Mouse (Mus musculus): ENCODE results near the gene Gpr65. TPM values are rescaled to one million over a fixed set of nuclear protein-coding genes. Genes with fewer than 3 reads are reported as not detected.

Gene Gpr65
- total and polyA plus RNA-seq, 3 experiments, result not detected

DNA sequence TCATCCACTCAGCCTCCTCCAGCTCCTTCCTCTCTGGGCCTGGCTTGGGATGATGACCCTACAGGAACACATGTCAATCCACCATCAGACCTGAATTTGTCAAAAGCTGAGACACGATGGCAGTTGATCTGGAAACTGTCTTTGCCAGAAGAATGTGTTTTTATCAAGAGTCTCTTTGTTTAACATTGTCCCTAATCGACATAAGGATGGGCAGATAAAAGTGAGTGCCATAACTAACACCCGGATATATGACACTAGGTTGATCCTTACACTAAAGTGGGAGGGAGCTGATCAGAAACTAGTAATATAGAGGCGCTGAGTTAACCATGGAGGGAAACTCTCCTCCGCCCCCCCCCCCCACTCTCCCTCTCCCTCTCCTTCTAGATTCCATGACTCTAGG is 33.5 kb downstream of the Gpr65 start:
- H3K9ac ChIP-seq (ENCODE audit: control insufficient read depth, low read depth, low read length, poor library complexity, severe bottlenecking), result no peak overlapping the region
- H3K79me2 ChIP-seq (ENCODE audit: control insufficient read depth, insufficient read depth, low read length, poor library complexity), result no peaks in the 10 kb centered on the region
- H3K27me3 ChIP-seq (ENCODE audit: control insufficient read depth in 1 of 2, insufficient read depth in 2 of 2, low read length in 2 of 2), result no peaks in the 10 kb centered on the region
- no peaks in the 10 kb centered on the region for H3K36me3 ChIP-seq (ENCODE audit: control insufficient read depth in 1 of 2, insufficient read depth in 2 of 2, low read length in 2 of 2)
- no peak overlapping the region for H3K27ac ChIP-seq (ENCODE audit: control insufficient read depth, low read depth, low read length)
- DNase-seq (ENCODE audit: low read depth, low spot score), result no peak
- H3K4me1 ChIP-seq (ENCODE audit: control insufficient read depth in 1 of 2, insufficient read depth in 2 of 2, low read length in 2 of 2), result no peaks in the 10 kb centered on the region
- TF ChIP-seq MYB (IDR thresholded peaks at IDR 0.05; ENCODE audit: low read depth, low read length) (no peak), E2F4 (IDR thresholded peaks at IDR 0.05; ENCODE audit: borderline replicate concordance, low read depth, low read length) (no peak), RAD21 (IDR thresholded peaks at IDR 0.05; ENCODE audit: low read depth, low read length) (no peak), ZC3H11A (IDR thresholded peaks at IDR 0.05; ENCODE audit: low read depth, low read length) (no peak), JUND (IDR thresholded peaks at IDR 0.05; ENCODE audit: low read depth, low read length) (no peak), TAL1 (IDR thresholded peaks at IDR 0.05; ENCODE audit: low read length) (no peak), ELF1 (IDR thresholded peaks at IDR 0.05; ENCODE audit: low read depth, low read length) (no peak), SIN3A (IDR thresholded peaks at IDR 0.05; ENCODE audit: low read length) (no peak), ETS1 (IDR thresholded peaks at IDR 0.05; ENCODE audit: low read depth, low read length) (no peak), POLR2AphosphoS5 (IDR thresholded peaks at IDR 0.05; ENCODE audit: borderline replicate concordance, low read depth, low read length) (no peak), ZNF384 (IDR thresholded peaks at IDR 0.05; ENCODE audit: low read depth, low read length) (no peak), MAZ (IDR thresholded peaks at IDR 0.05; ENCODE audit: low read depth, low read length) (no peak), USF1 (IDR thresholded peaks at IDR 0.05; ENCODE audit: low read depth, low read length) (no peak)
- no peaks in the 10 kb centered on the region for H3K9me3 ChIP-seq (replicated peaks; ENCODE audit: insufficient read depth, low read length)
- H3K4me3 ChIP-seq (ENCODE audit: control insufficient read depth in 1 of 2, insufficient read depth in 1 of 2, low read depth in 2 of 2, low read length in 2 of 2), result no peak overlapping the region

DNA sequence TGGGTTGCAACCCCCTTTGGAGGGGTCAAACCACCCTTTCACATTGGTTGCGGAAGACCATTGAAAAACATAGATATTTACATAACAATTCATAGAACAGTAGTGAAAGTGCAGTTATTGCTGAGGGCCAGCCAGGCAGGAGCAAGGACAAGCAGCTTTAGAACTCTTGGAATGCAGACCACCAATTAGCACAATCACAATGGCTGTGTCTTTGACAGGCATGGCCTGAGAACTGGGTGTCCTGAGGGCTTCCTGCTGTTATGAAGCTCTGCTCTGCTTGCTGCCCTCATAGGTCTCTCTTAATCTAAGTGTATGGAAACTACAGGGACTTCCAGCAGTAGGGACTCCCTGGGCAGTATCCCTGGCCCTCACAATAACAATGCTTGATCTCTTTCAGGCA is 34.6 kb downstream of the Gpr65 start:
- TF ChIP-seq POLR2AphosphoS5 (IDR thresholded peaks at IDR 0.05; ENCODE audit: borderline replicate concordance, low read depth, low read length) (no peak), NELFE (IDR thresholded peaks at IDR 0.05; ENCODE audit: low read depth, low read length) (no peak), MYB (IDR thresholded peaks at IDR 0.05; ENCODE audit: low read depth, low read length) (no peak), NRF1 (IDR thresholded peaks at IDR 0.05; ENCODE audit: insufficient read depth, low read depth, low read length, poor library complexity, severe bottlenecking) (no peak), MAFK (IDR thresholded peaks at IDR 0.05; ENCODE audit: borderline replicate concordance, low read depth, low read length) (no peak), ETS1 (IDR thresholded peaks at IDR 0.05; ENCODE audit: low read depth, low read length) (no peak), HCFC1 (IDR thresholded peaks at IDR 0.05; ENCODE audit: low read depth, low read length) (no peak), KAT2A (conservative IDR thresholded peaks at IDR 0.05; ENCODE audit: low read depth, low read length) (no peak), CHD1 (IDR thresholded peaks at IDR 0.05; ENCODE audit: low read depth, low read length) (no peak), POLR2AphosphoS2 (IDR thresholded peaks at IDR 0.05; ENCODE audit: low read length) (no peak), CHD2 (IDR thresholded peaks at IDR 0.05; ENCODE audit: low read length) (no peak), SIN3A (IDR thresholded peaks at IDR 0.05; ENCODE audit: low read length) (no peak), USF1 (IDR thresholded peaks at IDR 0.05; ENCODE audit: low read depth, low read length) (no peak), TAL1 (IDR thresholded peaks at IDR 0.05; ENCODE audit: low read length) (no peak), EP300 (IDR thresholded peaks at IDR 0.05; ENCODE audit: low read depth in 1 of 2, low read length in 2 of 2) (no peak), E2F4 (IDR thresholded peaks at IDR 0.05; ENCODE audit: borderline replicate concordance, low read depth, low read length) (no peak), MXI1 (IDR thresholded peaks at IDR 0.05; ENCODE audit: low read depth, low read length) (no peak)
- no peak overlapping the region for H3K27ac ChIP-seq (ENCODE audit: control insufficient read depth, low read depth, low read length)
- no peaks in the 10 kb centered on the region for H3K36me3 ChIP-seq (ENCODE audit: control insufficient read depth in 1 of 2, insufficient read depth in 2 of 2, low read length in 2 of 2)
- no peak for DNase-seq (ENCODE audit: low read depth, low spot score)
- H3K9ac ChIP-seq (ENCODE audit: control insufficient read depth, low read depth, low read length, poor library complexity, severe bottlenecking), result no peak overlapping the region
- H3K4me1 ChIP-seq (ENCODE audit: control insufficient read depth in 1 of 2, insufficient read depth in 2 of 2, low read length in 2 of 2), result no peaks in the 10 kb centered on the region
- no peaks in the 10 kb centered on the region for H3K79me2 ChIP-seq (ENCODE audit: control insufficient read depth, insufficient read depth, low read length, poor library complexity)
- no peaks in the 10 kb centered on the region for H3K27me3 ChIP-seq (ENCODE audit: control insufficient read depth in 1 of 2, insufficient read depth in 2 of 2, low read length in 2 of 2)
- H3K9me3 ChIP-seq (replicated peaks; ENCODE audit: insufficient read depth, low read length), result no peaks in the 10 kb centered on the region
- H3K4me3 ChIP-seq (ENCODE audit: control insufficient read depth in 1 of 2, insufficient read depth in 1 of 2, low read depth in 2 of 2, low read length in 2 of 2), result no peak overlapping the region
